Mouse (Mus musculus): Measurements from ENCODE around the gene Ky.
A peak's percentile ranks its signal among the peaks of the same experiment; 100 is the strongest.

The Ky gene

GRCm38 (mm10) chr9:102553781-102554180, 48.2 kb downstream of the Ky start:
- DNase-seq = no peak

GRCm38 (mm10) chr9:102558463-102558862, 52.9 kb downstream of the Ky start:
- no peak for DNase-seq

- DNase-seq = peak; percentile 73
These were observed 67.3 kb downstream of the Ky start for GRCm38 (mm10) chr9:102572888-102573287.

DNA sequence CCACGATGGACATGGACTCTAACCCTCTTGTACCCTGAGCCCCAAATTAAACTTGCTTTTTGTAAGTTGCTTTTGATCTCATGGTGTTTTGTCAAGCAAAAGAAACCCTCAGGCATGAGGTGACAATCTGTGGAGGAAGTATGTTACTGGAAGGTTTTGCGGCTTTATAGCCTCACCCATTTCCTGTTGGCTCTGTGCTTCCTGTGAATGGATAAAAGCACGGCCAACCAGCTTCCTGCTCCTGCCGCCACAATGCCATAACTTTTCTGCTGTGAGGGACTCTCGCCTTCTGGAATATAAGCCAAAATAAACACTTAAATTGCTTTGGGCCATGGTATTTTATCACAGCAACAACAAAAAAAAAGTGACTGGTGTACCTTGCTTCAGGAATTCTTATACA, 71.9 kb downstream of the Ky start:
- DNase-seq = peak; percentile 87

- peak; percentile 56 for DNase-seq
These were observed 76.4 kb downstream of the Ky start for GRCm38 (mm10) chr9:102581921-102582469.

GRCm38 (mm10) chr9:102587347-102587746, 81.8 kb downstream of the Ky start:
- peak; percentile 28 for DNase-seq

DNA sequence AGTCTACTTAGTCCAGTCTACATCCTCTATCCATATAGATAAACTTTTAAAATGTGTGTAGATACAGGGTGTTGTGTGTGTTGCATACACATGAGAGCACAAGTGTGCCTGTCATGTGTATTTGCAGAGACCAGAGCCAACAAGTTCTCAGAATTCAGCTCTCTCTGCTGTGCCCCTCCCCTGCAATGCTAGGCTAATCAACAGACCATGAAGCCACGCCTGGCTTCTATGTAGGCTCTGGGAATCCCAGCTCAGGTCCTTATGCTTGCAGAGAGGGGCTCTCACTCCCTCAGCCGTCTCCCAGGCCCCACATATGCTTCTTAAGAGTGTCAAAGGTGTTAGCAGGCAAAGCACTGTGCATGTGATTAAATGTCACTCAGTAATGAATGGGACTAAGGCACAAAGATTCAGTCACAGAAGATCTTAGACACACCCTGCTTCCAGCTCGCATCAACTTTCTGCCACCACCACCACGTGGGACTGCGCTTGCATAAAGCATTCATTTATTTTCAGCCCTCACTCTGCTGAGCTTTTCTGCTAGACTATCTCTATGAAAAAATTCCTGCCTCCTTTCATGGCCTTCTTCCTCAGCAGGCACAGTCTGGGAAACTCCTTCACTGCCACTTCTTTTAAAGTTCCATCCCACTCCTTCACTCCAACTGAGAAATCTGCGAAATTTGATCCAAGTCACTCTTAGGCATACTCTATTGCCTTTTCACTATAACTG, 89.3 kb downstream of the Ky start:
- DNase-seq = peak; percentile 68

All from heart, adult 11 months (tissue).